ENCODE assay signal across 17 mouse cellular contexts in the genomic region with DNA sequence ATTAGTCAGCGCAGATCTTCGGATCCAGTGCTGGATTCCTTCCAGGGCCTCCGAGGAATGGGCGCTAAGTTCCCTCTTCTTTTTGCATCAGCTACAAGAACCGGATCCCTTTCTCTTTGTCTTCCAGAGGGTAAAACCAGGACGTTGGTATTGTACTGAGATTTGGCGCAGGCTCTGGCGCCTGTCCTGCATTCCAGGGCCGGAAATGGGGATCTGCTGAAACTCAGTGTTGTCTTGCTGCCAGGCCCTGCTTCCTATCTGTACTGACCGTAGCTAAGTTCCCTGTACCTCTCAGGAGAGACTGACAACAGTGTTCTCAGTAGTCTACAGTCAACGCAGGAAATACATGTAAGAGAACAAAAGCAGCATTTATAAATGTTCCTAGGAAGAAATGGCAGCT. TPM values are rescaled to one million over a fixed set of nuclear protein-coding genes. Genes with fewer than 3 reads are reported as not detected.
A peak's percentile ranks its signal among the peaks of the same experiment; 100 is the strongest.
DNase-seq lines count a peak whose midpoint lies in the region; ATAC-seq lines count a peak whose summit lies in the region.
"Had no signal": no experiment of that assay in that cellular context is flagged by ENCODE, and none has a peak within 500 bp of the region (broad histone marks: within the 10 kb centered on the region; RNA-seq: fewer than 3 reads in every experiment).

No protein-coding gene starts in this region.

- DNase-seq in cerebellum, postnatal 10 days: peak; percentile 17 to 26
- DNase-seq in cerebellum, postnatal 14 days: no peak
- peak; percentile 6 for DNase-seq in lung, postnatal 25 days (ENCODE audit: low spot score)
- DNase-seq in lung, adult 18-20 months: no peak
- peak; percentile 61 to 74 for DNase-seq in heart, postnatal 14 days
- DNase-seq in urinary bladder, postnatal 10 days (ENCODE audit: low spot score): no peak
- no peak for DNase-seq in thymus, postnatal 10 days (ENCODE audit: low spot score in 2 of 2)
- DNase-seq: cerebellum, adult 9-11 months; forebrain, postnatal 0 days; gastrocnemius, postnatal 36 days; lung, embryonic 14.5 days; thymus, adult 2 months had no signal

- no peaks in the 10 kb centered on the region for H3K9me3 ChIP-seq in forebrain, embryonic 15.5 days

- 61% methylated on average over 11 of the region's 11 CpGs for WGBS in forebrain, embryonic 15.5 days

- H3K36me3 ChIP-seq in forebrain, embryonic 15.5 days: no peaks in the 10 kb centered on the region
- H3K36me3 ChIP-seq: midbrain, embryonic 10.5 days had no signal

- intact Hi-C loops in heart, postnatal 14 days (cut with DNase I): no loop called here

- no peak overlapping the region for H3K4me3 ChIP-seq in forebrain, embryonic 15.5 days
- H3K4me3 ChIP-seq: erythroblast, embryonic 14.5 days; left cerebral cortex, adult 2 months; midbrain, embryonic 10.5 days; myocyte had no signal

- no peaks in the 10 kb centered on the region for H3K27me3 ChIP-seq in forebrain, embryonic 15.5 days

- no peak overlapping the region for H3K27ac ChIP-seq in forebrain, embryonic 15.5 days (replicated peaks)
- H3K27ac ChIP-seq: left cerebral cortex, adult 2 months; midbrain, embryonic 10.5 days had no signal

- H3K9ac ChIP-seq in forebrain, embryonic 15.5 days (replicated peaks): no peak overlapping the region
- H3K9ac ChIP-seq: forebrain, postnatal 0 days; lung, embryonic 14.5 days had no signal

- H3K4me2 ChIP-seq in forebrain, embryonic 15.5 days (replicated peaks): no peak overlapping the region
- H3K4me2 ChIP-seq: lung, embryonic 14.5 days had no signal

- ATAC-seq in forebrain, embryonic 15.5 days (replicated peaks): no peak
- ATAC-seq: forebrain, postnatal 0 days had no signal

- H3K4me1 ChIP-seq in forebrain, embryonic 15.5 days: peaks cover 3% of the 10 kb centered on the region; the same call in 1 of the 2 replicates

RNA-seq across cellular contexts. Expression of a gene that starts 31.3 kb away (rescaled TPM):
- total RNA-seq in heart, postnatal 14 days (2021): 100 to 1,000 TPM; 224 to 225 TPM
- polyA plus RNA-seq in forebrain, embryonic 15.5 days (2015; fragmentation: Nextera tagmentation; extraction: Ambion mirVana): 4.9 and 6.1 TPM in 2 replicates
- polyA plus RNA-seq: erythroblast, embryonic 14.5 days had no signal

Comparison
In these comparisons a context has a peak if more than half of its experiments do, and no peak if none do; other contexts are left out.
1. DNase-seq: peak in cerebellum, postnatal 10 days (2 of 2), lung, postnatal 25 days (single experiment) and heart, postnatal 14 days (2 of 2); none in cerebellum, postnatal 14 days (0 of 2), lung, adult 18-20 months (0 of 2), urinary bladder, postnatal 10 days (single experiment) and thymus, postnatal 10 days (0 of 2).